Mouse (Mus musculus): ENCODE results near the gene Kif17.

Kif17 gene

DNA sequence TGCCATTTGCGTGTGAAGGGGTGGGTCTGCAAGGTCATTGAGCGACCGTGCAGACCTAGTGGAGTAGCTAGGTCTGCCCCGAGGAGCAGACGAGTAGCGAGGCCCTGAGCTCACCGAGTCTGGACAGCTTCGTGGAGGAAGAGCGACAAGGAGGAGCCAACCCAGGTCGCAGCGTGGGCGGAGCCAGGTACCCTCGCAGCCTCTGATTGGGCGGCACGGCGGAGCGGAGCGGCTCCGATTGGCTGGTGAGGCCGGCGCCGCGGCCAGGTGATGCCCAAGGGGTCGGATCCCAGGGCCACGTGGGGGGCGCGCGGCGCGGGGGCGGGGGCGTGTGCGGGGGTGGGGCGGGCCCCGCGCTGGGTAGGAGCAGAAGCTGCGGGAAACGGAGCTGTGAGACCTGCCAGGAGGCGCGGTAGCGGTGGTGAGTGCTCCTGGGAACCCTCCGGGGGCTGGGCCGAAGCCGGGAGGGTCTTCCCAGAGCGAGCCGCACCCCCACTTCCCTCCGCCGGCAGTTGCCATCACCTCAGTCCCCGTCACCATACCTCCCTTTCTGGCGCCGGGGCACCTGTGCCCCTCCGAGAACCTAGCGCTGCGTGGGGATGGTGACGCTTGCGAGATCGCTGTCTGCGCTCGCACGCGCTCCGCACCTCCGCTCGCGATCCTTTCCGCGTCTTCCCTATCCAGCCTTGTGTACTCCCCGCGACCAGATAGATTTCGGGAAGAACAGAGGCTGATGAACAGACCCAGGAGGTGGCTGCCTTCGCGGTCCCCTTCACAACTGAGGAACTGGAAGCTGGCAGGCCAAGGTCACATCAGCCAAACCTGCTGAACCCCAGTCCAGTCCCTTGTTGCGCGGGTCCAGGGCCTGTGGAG is at the start of gene Kif17, which contains the start of gene Sh2d5:
TSS of gene Kif17 (plus strand) at position 348 of the 873 bp plus-strand sequence.
TSS of gene Sh2d5 (plus strand) at position 316 of the 873 bp plus-strand sequence.
- peak; percentile 86 for DNase-seq (ENCODE audit: extremely low spot score)

DNA sequence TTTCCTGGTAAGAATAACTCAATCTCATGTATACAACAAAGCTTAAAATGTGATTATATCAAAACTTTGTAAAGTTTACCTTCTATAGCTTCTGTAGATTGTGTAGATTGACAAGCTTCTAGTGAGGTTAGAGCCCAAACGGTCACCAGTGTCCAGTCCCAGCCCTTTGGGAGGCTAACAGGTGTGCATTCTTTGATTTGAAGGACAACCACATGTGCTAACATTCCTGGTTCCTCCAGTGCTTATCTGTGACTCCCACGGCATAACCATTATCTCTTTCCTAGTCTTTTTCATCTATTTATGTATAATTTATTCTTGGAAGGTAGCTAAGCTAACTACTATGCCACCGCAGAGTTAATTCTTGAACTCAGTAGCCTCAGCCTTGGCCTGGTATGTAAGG is 49.5 kb upstream of the Kif17 start:
- DNase-seq (ENCODE audit: extremely low spot score), result no peak

DNA sequence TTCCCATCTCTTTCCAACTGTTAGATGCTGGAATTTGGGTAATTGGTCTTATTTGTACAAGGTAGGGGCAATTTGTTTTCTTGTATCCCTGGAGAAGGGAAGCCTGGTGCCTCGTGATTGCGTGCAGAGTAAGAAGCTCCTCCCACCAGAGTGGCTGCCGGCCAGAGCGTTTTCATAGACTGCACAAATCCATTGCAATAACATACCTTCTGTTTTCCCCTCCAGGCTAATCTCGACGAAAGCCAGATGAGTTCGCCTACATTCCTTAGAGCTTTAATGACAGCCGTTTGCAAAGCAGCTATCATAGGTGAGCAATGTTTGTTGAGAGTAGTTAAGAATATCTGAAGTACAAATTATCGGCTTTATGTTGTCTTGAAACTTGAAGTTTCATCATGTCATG is 48.5 kb upstream of the Kif17 start:
- DNase-seq (ENCODE audit: extremely low spot score), result no peak

DNA sequence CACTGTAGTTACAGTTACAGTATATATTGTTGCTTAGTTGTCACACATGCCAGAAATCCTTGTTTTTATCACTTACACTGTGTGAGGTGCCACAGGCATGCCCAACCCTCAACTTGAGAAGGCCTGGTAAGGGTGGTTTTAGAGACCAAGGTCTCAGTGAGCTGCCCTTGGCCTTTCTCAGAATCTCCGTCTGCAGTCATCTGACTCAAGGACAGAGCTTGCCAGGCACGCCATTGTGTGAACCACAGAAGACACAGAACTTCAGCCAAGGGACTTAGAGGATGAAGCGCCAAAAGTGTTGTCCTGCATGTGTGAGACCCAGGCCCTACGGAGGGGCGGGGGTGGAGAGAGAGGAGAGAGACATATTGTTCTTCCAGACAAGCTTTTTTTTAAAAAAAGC is 40.1 kb upstream of the Kif17 start:
- DNase-seq (ENCODE audit: extremely low spot score), result no peak

GRCm38 (mm10) chr4:138213861-138214260 is 36.4 kb upstream of the Kif17 start:
- no peak for DNase-seq (ENCODE audit: extremely low spot score)

DNA sequence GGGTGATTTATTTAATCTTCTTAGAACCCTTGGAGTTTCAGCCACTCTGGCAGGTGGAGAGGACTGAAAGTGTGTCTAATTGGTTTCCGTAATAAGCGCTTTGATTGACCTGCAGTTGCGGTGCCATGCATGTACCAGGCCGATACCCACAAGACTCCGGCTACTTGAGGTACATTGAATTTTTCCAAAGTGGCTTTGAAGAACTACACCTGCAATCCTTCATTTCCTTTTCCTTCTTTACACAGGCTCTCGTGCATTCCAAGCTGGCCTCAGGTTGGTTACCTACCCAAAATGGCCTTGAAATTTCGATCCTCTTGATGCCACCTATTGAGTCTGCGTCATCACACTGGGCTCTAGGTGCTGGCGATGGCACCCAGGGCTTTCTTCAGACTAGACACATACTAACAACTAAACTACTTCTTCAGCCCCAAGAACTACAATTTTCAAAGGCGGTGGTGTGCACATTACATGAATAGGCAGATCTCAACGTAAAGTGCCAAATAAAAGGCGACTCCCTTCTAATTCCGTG is 34.5 kb upstream of the Kif17 start:
- DNase-seq (ENCODE audit: extremely low spot score), result no peak

GRCm38 (mm10) chr4:138216200-138216890 is 33.9 kb upstream of the Kif17 start, which contains the start of gene Hp1bp3:
TSS of gene Hp1bp3 (plus strand) at chr4:138216296.
- peak; percentile 89 for DNase-seq (ENCODE audit: extremely low spot score)

DNA sequence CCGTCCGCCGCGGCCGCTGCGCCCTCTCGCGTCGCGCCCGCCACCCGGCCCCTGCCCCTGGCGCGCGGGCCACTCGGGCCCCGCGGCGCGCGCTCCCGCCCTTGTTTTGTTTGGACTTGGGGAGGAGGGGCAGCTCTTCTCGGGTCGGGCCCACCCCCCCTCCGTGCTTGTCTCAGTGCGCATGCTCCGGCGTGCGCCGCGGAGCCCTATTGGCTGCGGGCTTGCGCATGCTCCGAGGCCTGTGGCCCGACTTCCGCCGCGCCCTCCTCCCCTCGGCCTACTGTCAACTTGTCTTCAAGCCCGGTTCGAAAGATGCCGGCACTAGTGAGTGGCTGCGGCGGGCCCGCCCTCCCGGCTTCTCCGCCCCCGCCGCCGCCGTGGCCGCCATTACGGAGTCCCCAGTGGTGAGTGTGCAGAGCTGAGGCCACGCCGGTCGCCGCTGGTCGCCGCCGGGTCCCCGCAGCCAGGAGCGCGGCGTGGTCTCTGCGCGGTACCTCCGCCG is 33.3 kb upstream of the Kif17 start:
- DNase-seq (ENCODE audit: extremely low spot score), result peak; percentile 98

GRCm38 (mm10) chr4:138217441-138217840 is 32.8 kb upstream of the Kif17 start:
- no peak for DNase-seq (ENCODE audit: extremely low spot score)

- DNase-seq (ENCODE audit: extremely low spot score), result no peak
Measured at GRCm38 (mm10) chr4:138217951-138218685, 32.1 kb upstream of the Kif17 start.

GRCm38 (mm10) chr4:138219331-138219730 is 30.9 kb upstream of the Kif17 start:
- no peak for DNase-seq (ENCODE audit: extremely low spot score)

DNA sequence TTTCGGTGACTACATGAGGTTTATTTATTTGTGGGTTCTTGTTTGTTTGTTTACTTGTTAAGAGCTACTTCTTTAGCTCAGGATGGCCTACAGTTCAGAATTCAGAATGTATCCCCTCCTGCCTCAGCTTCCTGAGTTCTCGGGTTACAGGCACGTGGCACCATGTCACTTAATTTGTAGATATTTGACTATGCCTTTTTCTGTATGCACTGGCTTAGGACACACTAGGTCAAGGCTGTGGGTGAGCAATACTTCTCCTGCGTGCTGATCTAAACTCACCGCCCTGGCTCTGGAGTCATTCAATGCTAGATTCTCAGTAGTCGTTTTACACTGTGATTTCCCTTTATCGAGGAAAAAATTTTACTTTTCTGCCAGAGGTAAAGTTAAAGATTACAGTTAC is 29.5 kb upstream of the Kif17 start:
- DNase-seq (ENCODE audit: extremely low spot score), result no peak

GRCm38 (mm10) chr4:138221406-138221805 is 28.8 kb upstream of the Kif17 start:
- no peak for DNase-seq (ENCODE audit: extremely low spot score)

- no peak for DNase-seq (ENCODE audit: extremely low spot score)
Measured at GRCm38 (mm10) chr4:138222396-138222795, 27.8 kb upstream of the Kif17 start.

DNA sequence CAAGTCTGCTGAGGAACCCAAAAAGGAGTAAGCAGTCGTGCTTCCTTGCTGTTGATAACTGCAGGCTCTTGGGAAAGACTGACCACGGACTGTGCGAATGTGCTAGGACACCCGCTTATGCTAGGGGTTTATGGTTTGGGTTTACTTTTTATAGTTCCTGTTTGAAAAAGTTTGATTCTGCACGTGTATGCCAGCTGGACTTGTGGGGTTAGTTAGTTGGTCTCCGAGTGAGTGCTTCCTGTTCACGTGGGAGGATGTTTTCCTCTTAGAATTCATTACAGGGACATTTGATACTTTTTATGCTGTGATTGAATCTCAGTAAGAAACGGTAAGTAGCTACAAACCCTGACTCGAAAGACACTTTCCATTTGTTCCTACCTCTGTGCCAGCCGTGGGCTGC is 26.6 kb upstream of the Kif17 start:
- DNase-seq (ENCODE audit: extremely low spot score), result no peak

DNA sequence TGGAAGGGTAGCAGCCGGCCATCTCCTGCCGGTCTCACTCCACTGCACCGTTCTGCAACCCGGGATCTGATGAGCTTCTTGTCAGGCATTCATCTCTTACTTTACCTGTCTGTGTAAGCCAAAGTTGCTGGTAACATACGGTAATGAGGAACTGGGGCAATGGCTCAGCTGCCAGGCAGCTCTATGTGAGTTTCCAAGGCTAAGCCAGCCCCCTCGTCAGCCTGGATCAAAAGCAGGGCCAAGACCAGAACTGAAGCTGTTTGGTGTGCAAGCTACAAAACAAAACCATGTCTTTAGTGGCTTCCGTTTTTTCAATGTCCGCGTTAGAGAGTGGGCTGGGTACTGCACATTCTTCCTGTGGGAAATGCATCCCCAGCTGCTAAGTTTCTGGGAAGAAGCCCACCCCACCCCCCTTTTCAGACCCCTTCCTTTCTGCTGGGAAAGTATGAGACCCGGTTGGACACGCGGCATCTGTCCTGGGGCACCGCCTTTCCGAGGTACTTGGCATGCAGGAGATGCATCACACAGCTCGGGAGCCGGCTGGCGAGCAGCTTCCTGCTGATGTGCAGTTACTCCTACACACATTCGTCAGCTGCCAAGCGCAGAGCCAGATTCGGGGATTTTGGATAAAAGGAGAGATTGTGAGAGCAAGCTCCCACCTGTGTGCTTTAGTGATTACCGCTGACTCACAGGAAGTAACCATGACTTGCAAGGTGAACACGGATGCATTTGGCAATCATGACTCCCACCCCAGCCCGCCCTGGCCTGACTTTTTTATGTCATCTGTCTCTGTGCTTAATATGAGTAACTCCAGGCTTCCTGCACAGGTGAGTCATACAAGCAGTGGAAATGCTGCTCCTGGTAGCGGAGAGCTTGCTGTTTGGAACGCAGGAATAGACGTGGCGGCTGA is 3.2 kb upstream of the Kif17 start:
- DNase-seq (ENCODE audit: extremely low spot score), result no peak

GRCm38 (mm10) chr4:138251819-138252218 is 1.6 kb downstream of the Kif17 start:
- peak; percentile 74 for DNase-seq (ENCODE audit: extremely low spot score)

DNA sequence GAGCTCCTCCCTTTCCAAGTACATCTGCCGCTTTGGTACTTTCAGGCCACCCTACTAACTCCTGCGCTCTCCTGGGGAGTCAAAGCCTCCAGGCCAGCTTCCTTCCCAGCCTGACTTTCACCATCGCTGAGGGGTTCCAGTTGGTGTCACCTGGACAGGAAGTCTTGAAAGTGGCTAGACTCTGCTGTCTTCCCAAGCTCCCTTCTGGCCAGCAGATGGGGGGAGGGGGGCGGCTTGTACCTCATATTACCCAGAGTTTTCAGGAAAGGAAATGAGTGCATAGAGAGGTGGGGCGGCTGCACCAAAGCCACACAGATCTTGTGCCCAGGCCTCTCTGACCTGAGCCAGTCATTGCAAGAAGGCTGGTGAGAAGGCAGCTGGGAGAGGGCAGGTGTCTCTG is 2.0 kb downstream of the Kif17 start:
- DNase-seq (ENCODE audit: extremely low spot score), result no peak

GRCm38 (mm10) chr4:138257116-138257687 is 7.0 kb downstream of the Kif17 start:
- no peak for DNase-seq (ENCODE audit: extremely low spot score)

- no peak for DNase-seq (ENCODE audit: extremely low spot score)
Measured at GRCm38 (mm10) chr4:138258663-138259062, 8.4 kb downstream of the Kif17 start.
